Mouse (Mus musculus) megakaryocyte, embryonic 14.5 days (primary cell): ENCODE results near the gene Hmcn1. TPM values are rescaled to one million over a fixed set of nuclear protein-coding genes. Genes with fewer than 3 reads are reported as not detected.

Experiments
- H3K27me3 ChIP-seq: replicated peaks from 2 replicates; pipeline ENCODE3; 2012; ENCODE audit warnings: inconsistent platforms
- H3K36me3 ChIP-seq: replicated peaks from 2 replicates; pipeline ENCODE3; 2012; ENCODE audit warnings: low read length, inconsistent platforms, mixed read lengths
- H3K4me1 ChIP-seq: 2 replicates; pipeline ENCODE4 v1.6.1; 2012; ENCODE audit warnings: inconsistent platforms
- H3K4me3 ChIP-seq: replicated peaks from 2 replicates; pipeline ENCODE3; 2012; ENCODE audit warnings: moderate library complexity, mild to moderate bottlenecking, inconsistent platforms
- H3K9me3 ChIP-seq: 2 replicates; pipeline ENCODE4 v1.6.1; 2012; ENCODE audit warnings: inconsistent platforms
- FLI1 ChIP-seq: IDR thresholded peaks from 2 replicates; pipeline ENCODE4 v1.6.1; 2012; ENCODE audit warnings: low read length, inconsistent platforms, mixed read lengths
- GATA1 ChIP-seq: IDR thresholded peaks from 3 replicates; pipeline ENCODE4 v1.6.1; 2012; ENCODE audit warnings: mixed read lengths, low read length, inconsistent platforms, borderline replicate concordance
- polyA plus RNA-seq: library from polyadenylated mRNA; stranded (reverse); fragments of >175 nt; gene quantifications from 2 replicates; pipeline ENCODE4 v1.2.3, GENCODE M21; 2012; ENCODE audit warnings: low replicate concordance; ENCODE audit not compliant: insufficient read depth

Gene Hmcn1
- polyA plus RNA-seq, 1 experiment: not detected

DNA sequence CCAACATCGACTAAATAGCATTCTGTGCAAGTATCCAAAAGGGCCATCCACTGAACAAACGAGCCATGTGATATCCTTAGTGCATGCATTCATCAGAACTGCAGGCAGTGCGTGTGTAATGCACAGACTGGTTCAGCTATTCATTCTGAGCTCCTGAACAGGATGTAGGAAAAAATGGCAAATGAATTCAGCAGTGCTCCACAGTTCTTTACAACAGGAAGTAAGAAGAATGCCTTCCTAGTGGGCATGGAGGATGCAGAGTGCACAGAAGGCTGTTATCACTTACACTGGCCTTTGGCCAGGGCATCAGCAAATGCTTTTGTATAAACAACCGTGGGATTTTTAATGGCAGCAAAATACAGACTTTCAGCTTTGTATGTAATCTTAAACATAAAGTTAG is 103.2 kb downstream of the Hmcn1 start:
- H3K4me3 ChIP-seq: no peak overlapping the region
- TF ChIP-seq GATA1 (no peak), FLI1 (no peak)

GRCm38 (mm10) chr1:150886267-150886666 is 107.0 kb downstream of the Hmcn1 start:
- no peak for TF ChIP-seq FLI1
- no peak for TF ChIP-seq GATA1
- Histone ChIP-seq H3K36me3 (no peaks in the 10 kb centered on the region), H3K4me3 (no peak overlapping the region), H3K4me1 (no peaks in the 10 kb centered on the region), H3K27me3 (no peaks in the 10 kb centered on the region), H3K9me3 (no peaks in the 10 kb centered on the region)

More for the DNA sequence above, 103.2 kb downstream of the Hmcn1 start:
- H3K9me3 ChIP-seq: no peaks in the 10 kb centered on the region
- H3K27me3 ChIP-seq: no peaks in the 10 kb centered on the region
- H3K36me3 ChIP-seq: no peaks in the 10 kb centered on the region
- no peaks in the 10 kb centered on the region for H3K4me1 ChIP-seq

- TF ChIP-seq FLI1 (no peak), GATA1 (no peak)
- H3K27me3 ChIP-seq: no peaks in the 10 kb centered on the region
- no peaks in the 10 kb centered on the region for H3K4me1 ChIP-seq
- H3K4me3 ChIP-seq: no peak overlapping the region
- H3K9me3 ChIP-seq: no peaks in the 10 kb centered on the region; the same call in 1 of the 2 replicates
- no peaks in the 10 kb centered on the region for H3K36me3 ChIP-seq
These were observed 114.8 kb downstream of the Hmcn1 start for GRCm38 (mm10) chr1:150878421-150878820.

DNA sequence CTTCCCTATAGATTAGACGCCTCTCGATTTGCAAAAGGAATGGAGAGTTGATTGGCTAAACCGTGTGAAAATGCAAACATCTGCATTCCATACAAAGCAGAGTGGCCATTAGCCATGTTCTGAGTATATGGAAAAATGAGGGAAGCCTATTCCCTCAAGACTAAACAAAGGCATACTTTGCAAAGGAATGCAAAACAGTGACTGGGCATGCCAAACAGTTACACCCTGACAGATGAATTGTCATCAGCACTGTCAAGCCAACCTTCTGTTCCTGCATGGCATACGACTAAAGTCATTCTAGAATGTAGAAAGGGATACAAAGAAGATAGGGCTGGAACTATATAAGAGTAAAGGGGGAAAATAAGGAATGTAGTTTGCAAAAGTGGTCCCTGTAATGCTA is 115.3 kb downstream of the Hmcn1 start:
- H3K4me3 ChIP-seq: no peak overlapping the region

GRCm38 (mm10) chr1:150874025-150874424 is 119.2 kb downstream of the Hmcn1 start:
- H3K36me3 ChIP-seq: no peaks in the 10 kb centered on the region
- TF ChIP-seq GATA1 (no peak), FLI1 (no peak)
- H3K4me3 ChIP-seq: no peak overlapping the region
- no peaks in the 10 kb centered on the region for H3K4me1 ChIP-seq
- H3K9me3 ChIP-seq: no peaks in the 10 kb centered on the region; the same call in 1 of the 2 replicates
- H3K27me3 ChIP-seq: no peaks in the 10 kb centered on the region

More for the DNA sequence above, 115.3 kb downstream of the Hmcn1 start:
- Histone ChIP-seq H3K27me3 (no peaks in the 10 kb centered on the region), H3K36me3 (no peaks in the 10 kb centered on the region), H3K4me1 (no peaks in the 10 kb centered on the region), H3K9me3 (no peaks in the 10 kb centered on the region; the same call in 1 of the 2 replicates)
- no peak for TF ChIP-seq FLI1
- no peak for TF ChIP-seq GATA1

DNA sequence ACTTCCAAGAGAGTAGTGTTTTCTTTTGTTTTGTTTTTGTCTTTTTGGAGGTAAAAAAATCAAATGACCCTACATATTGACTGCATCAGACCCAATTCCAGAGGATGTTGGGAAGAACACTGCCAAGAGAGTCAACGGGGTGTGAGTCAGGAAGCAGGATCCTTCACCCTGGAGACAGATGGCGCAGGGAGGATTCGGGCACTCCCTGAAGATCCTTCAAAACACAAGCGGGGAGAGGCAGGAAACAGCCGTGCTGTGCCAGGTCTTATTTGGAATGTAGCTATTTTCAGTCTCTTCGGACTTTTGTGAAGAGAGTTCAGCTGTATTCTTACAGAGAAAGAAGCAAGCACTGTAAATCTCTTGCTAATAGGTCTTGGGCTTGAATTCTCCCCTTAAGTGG is 120.0 kb downstream of the Hmcn1 start:
- Histone ChIP-seq H3K27me3 (no peaks in the 10 kb centered on the region), H3K36me3 (no peaks in the 10 kb centered on the region), H3K4me3 (no peak overlapping the region), H3K4me1 (no peaks in the 10 kb centered on the region), H3K9me3 (no peaks in the 10 kb centered on the region; the same call in 1 of the 2 replicates)
- TF ChIP-seq GATA1 (no peak), FLI1 (no peak)

GRCm38 (mm10) chr1:150872105-150872504 is 121.1 kb downstream of the Hmcn1 start:
- no peak overlapping the region for H3K4me3 ChIP-seq
- no peaks in the 10 kb centered on the region for H3K36me3 ChIP-seq
- H3K27me3 ChIP-seq: no peaks in the 10 kb centered on the region
- no peaks in the 10 kb centered on the region for H3K4me1 ChIP-seq
- TF ChIP-seq FLI1: no peak
- TF ChIP-seq GATA1: no peak
- no peaks in the 10 kb centered on the region; the same call in 1 of the 2 replicates for H3K9me3 ChIP-seq

DNA sequence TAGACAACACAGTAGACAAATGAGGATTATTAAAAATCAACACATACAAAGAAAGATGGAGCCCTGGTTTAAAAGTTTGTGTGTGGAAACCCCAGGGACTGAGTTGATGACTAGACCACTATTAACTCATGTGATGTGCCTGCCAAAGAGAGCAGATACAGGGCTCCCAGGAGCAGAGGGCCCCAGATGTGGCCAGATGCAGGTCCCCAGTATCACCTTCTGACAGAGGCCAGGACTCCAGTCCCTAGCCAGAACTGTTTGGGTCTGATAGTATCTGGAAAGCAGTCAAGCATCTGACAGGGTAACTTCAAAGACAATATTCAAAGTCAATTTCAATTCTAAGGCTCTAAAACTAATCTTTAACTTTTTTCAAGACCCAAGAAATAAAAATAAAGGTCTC is 124.0 kb downstream of the Hmcn1 start:
- no peaks in the 10 kb centered on the region for H3K36me3 ChIP-seq
- no peaks in the 10 kb centered on the region for H3K4me1 ChIP-seq
- H3K27me3 ChIP-seq: no peaks in the 10 kb centered on the region
- H3K4me3 ChIP-seq: no peak overlapping the region
- TF ChIP-seq FLI1 (no peak), GATA1 (no peak)
- no peaks in the 10 kb centered on the region; the same call in 1 of the 2 replicates for H3K9me3 ChIP-seq

GRCm38 (mm10) chr1:150866615-150867014 is 126.6 kb downstream of the Hmcn1 start:
- no peak overlapping the region for H3K4me3 ChIP-seq
- H3K36me3 ChIP-seq: no peaks in the 10 kb centered on the region
- no peaks in the 10 kb centered on the region for H3K27me3 ChIP-seq
- H3K9me3 ChIP-seq: no peaks in the 10 kb centered on the region
- H3K4me1 ChIP-seq: no peaks in the 10 kb centered on the region
- TF ChIP-seq FLI1 (no peak), GATA1 (no peak)

DNA sequence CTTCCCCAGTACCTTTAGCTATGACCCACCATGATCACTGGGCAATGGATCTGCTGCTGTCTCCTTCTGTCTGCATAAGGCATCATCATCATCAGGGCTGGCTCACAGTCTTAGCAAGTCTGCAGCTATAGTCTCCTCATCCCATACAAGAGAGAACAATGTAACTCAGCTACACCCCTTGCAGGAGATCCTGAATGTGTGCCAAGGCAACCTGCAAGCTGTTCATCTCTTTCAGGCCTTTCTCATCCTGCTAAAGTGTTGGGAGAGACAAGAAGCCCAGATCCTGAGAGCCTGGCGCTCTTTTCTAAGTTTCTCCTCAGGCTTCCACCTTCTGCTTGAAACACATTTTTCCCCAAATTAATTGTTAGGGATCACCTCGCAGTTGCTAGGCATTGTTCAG is 135.5 kb downstream of the Hmcn1 start:
- TF ChIP-seq GATA1 (no peak), FLI1 (no peak)
- Histone ChIP-seq H3K27me3 (no peaks in the 10 kb centered on the region), H3K4me3 (no peak overlapping the region), H3K36me3 (no peaks in the 10 kb centered on the region), H3K9me3 (0 out of 2 replicates have a peak, but pooled peaks cover 3% of the 10 kb centered on the region), H3K4me1 (no peaks in the 10 kb centered on the region)

DNA sequence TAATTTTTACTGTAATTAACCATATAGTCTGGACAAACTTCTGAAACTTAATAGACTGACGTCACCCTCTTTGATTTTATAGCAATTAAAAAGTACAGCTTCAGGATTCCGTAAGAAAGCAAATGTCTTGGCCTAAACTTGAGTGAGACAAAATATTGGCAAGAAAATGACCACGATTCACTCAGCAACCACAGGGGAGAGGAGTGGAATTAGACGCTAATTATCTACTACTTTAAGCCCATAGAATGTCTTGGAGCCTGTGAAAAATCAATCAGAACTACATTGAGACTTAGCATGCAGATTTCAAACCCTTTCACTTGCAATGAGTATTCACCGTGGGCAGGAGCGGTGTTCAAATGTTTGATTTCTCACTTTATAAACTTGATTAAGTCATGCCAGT is 159.8 kb downstream of the Hmcn1 start:
- TF ChIP-seq GATA1 (no peak), FLI1 (no peak)
- H3K27me3 ChIP-seq: no peaks in the 10 kb centered on the region

DNA sequence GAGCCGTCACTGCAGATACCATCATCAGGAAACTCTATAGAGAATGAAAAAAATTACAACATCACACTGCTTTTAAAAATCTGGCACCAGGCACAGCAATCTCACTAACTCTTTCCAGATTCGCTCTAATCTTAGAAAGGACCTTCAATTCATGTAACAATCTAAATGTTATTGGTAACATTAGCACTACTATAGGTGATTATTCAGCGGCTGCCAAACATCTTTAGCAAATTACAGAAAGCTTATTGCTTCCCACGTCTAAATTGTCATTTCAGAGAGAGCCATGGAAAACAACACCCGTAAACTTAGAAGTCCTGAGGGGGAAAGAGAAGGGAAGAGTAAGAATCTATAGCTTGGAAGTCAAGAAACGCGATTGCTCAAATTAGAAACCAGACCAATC is 163.4 kb downstream of the Hmcn1 start:
- TF ChIP-seq GATA1 (no peak), FLI1 (no peak)
- no peaks in the 10 kb centered on the region for H3K9me3 ChIP-seq
- no peaks in the 10 kb centered on the region for H3K36me3 ChIP-seq
- H3K4me1 ChIP-seq: no peaks in the 10 kb centered on the region
- H3K27me3 ChIP-seq: no peaks in the 10 kb centered on the region
- H3K4me3 ChIP-seq: no peak overlapping the region

More for the DNA sequence above, 159.8 kb downstream of the Hmcn1 start:
- no peak overlapping the region for H3K4me3 ChIP-seq
- no peaks in the 10 kb centered on the region for H3K4me1 ChIP-seq
- H3K36me3 ChIP-seq: no peaks in the 10 kb centered on the region
- H3K9me3 ChIP-seq: no peaks in the 10 kb centered on the region
